Mouse (Mus musculus): Measurements from ENCODE around the gene Ccdc28a.

Ccdc28a gene

GRCm38 (mm10) chr10:18234560-18235401 is at the start of gene Ccdc28a:
Gene Ccdc28a, minus strand, starts transcription at chr10:18234998.
- in situ Hi-C loops (cut with MboI, MseI), result no loop called here

GRCm38 (mm10) chr10:18283991-18284390 is 49.2 kb upstream of the Ccdc28a start:
- in situ Hi-C loops (cut with MboI, MseI), result no loop called here

- in situ Hi-C loops (cut with MboI, MseI), result no loop called here
Observed at GRCm38 (mm10) chr10:18276090-18276734, 41.4 kb upstream of the Ccdc28a start.

GRCm38 (mm10) chr10:18251345-18251744 is 16.5 kb upstream of the Ccdc28a start:
- in situ Hi-C loops (cut with MboI, MseI), result no loop called here

DNA sequence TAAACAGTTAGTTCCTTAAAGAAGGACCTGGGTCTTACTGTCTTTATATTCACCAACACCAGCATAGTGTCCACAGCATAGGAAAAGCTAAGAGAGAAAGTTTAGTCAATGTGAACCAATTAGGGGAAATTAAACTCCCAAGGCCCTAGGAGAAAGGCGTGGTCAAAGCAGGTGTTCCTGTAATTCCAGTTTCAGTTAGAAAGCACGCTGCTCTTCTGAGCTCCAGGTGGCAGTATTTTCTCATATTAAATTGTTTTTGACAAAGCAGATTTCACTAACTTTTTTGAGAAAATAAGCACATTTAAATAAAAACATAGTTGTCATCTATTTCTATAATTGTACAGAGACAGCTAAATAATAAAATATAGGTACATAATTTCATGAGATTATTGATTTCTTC is 8.8 kb upstream of the Ccdc28a start:
- in situ Hi-C loops (cut with MboI, MseI), result no loop called here

- in situ Hi-C loops (cut with MboI, MseI), result no loop called here
Observed at GRCm38 (mm10) chr10:18237191-18237590, 2.4 kb upstream of the Ccdc28a start.

GRCm38 (mm10) chr10:18236328-18236927 is 1.6 kb upstream of the Ccdc28a start:
- in situ Hi-C loops (cut with MboI, MseI), result no loop called here

DNA sequence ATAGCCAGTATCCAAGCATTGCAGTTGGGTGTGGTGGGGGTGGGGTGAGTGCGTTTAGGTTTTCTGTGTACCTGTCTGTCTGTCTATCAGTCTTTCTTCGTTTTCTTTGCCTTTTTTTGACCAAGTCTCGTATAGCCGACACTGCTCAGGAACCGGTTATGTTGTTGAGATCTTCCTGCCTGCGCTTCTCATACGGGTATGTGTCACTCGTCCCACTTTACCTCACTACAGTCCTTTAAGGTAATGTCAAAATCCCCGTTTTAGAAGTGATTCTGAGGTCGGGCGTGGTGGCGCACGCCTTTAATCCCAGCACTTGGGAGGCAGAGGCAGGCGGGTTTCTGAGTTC is 577 bp upstream of the Ccdc28a start:
- in situ Hi-C loops (cut with MboI, MseI), result no loop called here

DNA sequence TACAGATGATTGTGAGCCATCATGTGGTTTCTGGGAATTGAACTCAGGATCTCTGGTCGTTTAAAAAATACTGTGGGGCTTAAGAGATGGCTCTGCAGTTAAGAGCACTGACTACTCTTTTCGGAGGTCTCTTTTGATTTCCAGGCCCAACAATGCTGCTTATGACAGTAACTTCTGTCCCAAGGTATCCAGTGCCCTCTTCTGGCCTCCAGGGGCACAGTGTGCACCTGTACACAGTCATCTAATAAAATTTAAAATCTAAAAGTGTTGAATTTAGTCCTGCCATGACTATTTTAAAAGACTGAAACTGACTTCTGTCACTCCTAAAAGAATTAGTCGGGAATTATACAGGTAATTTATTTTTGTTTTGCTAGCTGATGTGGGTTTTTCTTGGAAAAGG is 907 bp downstream of the Ccdc28a start:
- in situ Hi-C loops (cut with MboI, MseI), result no loop called here

DNA sequence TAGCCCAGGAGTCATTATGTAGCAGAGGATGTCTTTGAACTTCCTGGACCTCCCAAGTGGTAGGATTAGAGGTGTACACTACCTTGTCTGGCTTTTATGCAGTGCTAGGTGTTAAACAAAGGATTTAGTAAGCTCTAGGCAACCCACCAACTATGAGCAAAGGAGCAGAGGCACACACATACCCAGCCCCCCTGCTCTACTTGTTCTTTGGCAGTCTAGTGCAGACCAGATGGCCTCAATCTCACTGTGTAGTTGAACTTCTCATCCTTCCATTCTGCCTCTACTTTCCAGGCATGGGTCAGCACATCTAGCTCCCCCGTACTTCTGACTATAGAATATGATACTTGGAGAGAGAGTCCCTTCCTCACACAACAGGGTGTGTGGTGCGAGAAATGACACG is 10.4 kb downstream of the Ccdc28a start:
- in situ Hi-C loops (cut with MboI, MseI), result no loop called here

- in situ Hi-C loops (cut with MboI, MseI), result no loop called here
Observed at GRCm38 (mm10) chr10:18219351-18219750, 15.4 kb downstream of the Ccdc28a start.

- in situ Hi-C loops (cut with MboI, MseI), result no loop called here
Observed at GRCm38 (mm10) chr10:18214124-18214523, 20.7 kb downstream of the Ccdc28a start.

DNA sequence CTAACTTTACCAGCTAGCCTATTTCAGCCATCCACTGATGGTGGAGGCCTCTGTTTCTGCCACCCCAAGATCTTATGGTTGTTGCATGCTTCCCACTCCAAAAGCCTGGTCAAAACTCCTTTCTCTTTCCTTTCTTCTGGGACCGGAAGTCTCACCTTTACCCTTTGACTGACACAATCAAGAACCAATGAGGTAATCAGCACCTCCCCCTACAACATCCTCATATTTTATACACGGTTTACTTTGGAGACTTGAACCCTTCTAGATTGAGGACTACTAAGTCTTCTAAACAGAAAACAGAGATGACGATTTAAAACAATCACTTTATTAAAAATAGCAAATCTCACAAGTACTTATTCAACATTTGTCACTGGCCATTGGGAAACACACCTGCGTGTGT is 21.4 kb downstream of the Ccdc28a start:
- in situ Hi-C loops (cut with MboI, MseI), result no loop called here

DNA sequence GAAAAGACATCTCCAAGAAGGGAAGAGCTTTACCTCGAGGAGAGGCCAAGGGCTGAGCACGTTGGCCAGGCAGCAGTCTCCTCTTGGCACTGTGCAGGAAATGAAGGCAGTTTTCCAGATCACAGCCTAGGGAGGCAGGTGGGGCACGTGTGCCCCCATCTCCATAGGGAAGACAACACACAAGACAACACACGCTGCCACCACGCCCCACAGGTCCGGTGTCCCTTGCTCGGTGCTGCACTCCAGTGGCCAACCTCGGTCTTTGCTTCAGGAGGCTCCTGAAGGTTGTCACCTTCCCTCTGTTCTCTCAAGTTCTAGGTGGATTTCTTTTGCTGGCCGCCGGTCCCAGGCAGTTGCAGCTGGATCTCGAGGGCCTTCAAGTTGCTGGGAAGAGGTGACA is 24.1 kb downstream of the Ccdc28a start, which contains the start of gene Ect2l:
Ect2l (minus strand) TSS at position 165 of the 400 bp plus-strand sequence.
- in situ Hi-C loops (cut with MboI, MseI), result no loop called here

GRCm38 (mm10) chr10:18210119-18210518 is 24.7 kb downstream of the Ccdc28a start:
- in situ Hi-C loops (cut with MboI, MseI), result no loop called here

DNA sequence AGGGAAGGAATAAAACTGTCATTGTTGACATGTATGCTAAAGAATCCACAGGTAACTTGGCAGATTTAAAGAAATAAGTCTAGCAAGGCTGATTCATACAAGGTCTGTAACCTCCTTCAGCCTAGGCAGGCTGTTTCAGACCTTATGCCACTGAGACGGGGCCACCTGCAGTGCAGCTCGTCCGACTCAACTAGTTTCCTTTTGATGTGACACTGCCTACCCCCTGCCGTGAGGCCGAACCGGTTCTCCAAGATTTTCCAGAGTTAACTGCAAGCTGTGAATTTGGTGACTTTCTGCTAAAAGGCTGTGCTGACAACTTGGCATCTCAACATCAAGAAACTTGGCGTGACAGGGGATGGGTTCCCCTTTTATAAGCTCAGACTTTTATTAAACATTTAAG is 30.7 kb downstream of the Ccdc28a start:
- in situ Hi-C loops (cut with MboI, MseI), result loop anchor here (10.0 kb wide), 1 partner anchor 149 kb away; the partner anchor contains the start of gene Reps1

DNA sequence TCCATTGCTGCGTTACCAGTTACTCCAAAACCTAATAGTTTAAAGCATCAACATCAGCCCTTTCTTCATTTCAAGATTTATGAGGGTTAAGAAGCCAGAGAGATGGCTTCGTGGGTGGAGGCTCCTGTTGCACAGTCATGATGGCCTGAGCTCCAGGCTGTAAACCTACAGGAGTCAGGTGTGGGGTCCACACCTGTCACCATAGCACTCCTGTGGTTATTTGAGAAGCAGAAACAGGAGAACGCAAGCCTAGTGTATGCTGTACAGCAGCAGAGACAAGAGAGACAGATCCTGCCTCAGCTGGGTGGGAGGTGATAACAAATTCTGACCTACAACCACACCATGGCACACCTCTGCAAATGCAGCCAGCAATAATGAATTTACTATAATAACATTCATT is 32.4 kb downstream of the Ccdc28a start:
- in situ Hi-C loops (cut with MboI, MseI), result loop anchor here (10.0 kb wide), 1 partner anchor 148 kb away; the partner anchor contains the start of gene Reps1

DNA sequence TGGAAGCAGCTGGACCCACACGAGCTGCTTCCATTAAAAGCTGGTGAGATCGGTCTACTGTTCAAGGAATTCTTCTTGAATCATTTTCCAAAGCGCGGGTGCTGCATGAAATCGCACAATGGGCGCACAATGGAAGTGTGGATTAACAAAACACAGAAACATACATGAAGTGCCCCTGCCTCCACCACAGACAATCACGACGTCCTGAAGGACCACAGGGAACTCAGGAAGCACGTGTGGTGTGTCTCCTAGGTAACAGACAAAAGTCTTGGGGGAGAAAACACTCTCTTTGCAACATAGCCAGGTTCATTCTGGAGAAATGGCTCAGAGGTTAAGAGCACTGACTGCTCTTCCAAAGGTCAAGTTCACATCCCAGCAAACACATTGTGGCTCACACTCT is 34.1 kb downstream of the Ccdc28a start:
- in situ Hi-C loops (cut with MboI, MseI), result loop anchor here (10.0 kb wide), 1 partner anchor 146 kb away; the partner anchor contains the start of gene Reps1

DNA sequence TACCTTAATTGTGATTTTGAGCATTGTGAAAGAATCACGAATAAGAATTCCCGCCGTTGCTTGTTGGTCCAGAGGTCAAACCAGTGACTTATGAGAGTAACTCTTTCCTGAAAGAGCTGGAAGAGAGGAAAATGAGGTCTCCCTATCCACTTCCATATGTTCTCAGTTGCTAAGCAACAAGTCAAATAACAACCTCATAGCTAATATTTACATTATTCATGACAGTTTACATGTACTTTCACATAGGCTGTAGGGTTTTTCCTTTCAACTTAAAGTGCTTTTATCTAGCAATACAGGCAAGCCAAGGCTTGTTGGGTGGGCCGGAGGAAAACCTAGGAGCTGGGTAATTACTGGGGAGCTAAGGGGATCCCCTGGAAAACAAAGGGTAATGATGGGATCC is 34.9 kb downstream of the Ccdc28a start:
- in situ Hi-C loops (cut with MboI, MseI), result loop anchor here (10.0 kb wide), 1 partner anchor 145 kb away; the partner anchor contains the start of gene Reps1

DNA sequence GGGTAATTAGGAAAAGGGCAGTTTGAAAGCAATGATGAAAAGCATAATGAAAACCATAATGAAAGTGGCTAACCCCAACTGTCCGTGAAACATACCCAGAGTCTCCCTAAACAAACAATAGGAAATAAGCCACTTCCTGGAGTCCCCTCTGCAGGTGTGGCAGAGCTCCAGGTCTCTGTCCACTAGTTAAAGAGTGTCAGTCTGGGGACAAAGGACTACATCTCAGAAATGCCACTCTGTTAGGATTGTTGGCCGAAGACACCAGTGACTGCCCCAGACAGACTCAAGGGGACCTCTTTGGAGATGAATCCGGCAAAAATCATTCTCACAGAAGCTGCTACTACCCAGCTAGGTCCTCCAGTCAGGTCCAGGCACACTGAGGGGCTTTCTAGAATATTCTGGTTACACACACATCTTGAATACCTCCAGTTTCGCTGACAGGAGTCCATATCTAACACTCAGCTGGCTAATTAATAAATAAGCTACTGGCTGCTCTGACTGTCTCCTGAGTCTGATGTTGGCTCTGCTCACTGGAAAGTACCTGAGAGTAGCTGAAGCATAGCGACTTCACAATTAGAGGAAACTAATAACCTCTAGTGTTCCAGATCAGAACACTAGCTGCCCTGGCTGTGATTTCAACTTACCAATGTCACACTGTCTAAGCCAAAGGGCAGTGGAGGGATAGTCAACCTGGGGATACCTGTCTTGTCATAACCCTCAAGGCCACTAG is 36.3 kb downstream of the Ccdc28a start:
- in situ Hi-C loops (cut with MboI, MseI), result no loop called here

- in situ Hi-C loops (cut with MboI, MseI), result no loop called here
Observed at GRCm38 (mm10) chr10:18197206-18197979, 37.4 kb downstream of the Ccdc28a start.

All from T-helper 2 cell (primary cell).